Mouse (Mus musculus) cerebellum, adult 2 months (tissue): ENCODE data around the gene Adap2. TPM values are rescaled to one million over a fixed set of nuclear protein-coding genes. Genes with fewer than 3 reads are reported as not detected.

Experiments
- DNase-seq, 2 experiments: peaks; one replicate each; pipeline ENCODE4 v3.0.0; 2021
- H3K27ac ChIP-seq: fragments of 200-500 bp; 2 replicates; pipeline ENCODE4 v1.5.1; 2012; ENCODE audit warnings: low read length, control low read depth, inconsistent platforms; ENCODE audit not compliant: insufficient read depth
- H3K27me3 ChIP-seq: fragments of 200-500 bp; 2 replicates; pipeline ENCODE4 v1.6.1; 2012; ENCODE audit warnings: inconsistent platforms, mild to moderate bottlenecking, low read length, moderate library complexity; ENCODE audit not compliant: control insufficient read depth, insufficient read depth
- H3K4me1 ChIP-seq: fragments of 200-500 bp; 2 replicates; pipeline ENCODE4 v1.6.1; 2011; ENCODE audit warnings: low read length; ENCODE audit not compliant: control insufficient read depth, insufficient read depth
- H3K4me3 ChIP-seq: fragments of 200-500 bp; replicated peaks from 2 replicates; pipeline ENCODE3; 2011; ENCODE audit warnings: mild to moderate bottlenecking, low read depth, low read length, control low read depth; ENCODE audit not compliant: insufficient read depth
- CTCF ChIP-seq: fragments of 200-500 bp; IDR thresholded peaks from 2 replicates; pipeline ENCODE4 v1.5.1; 2011; ENCODE audit warnings: low read depth, mild to moderate bottlenecking, control low read depth, low read length, moderate library complexity, borderline replicate concordance; ENCODE audit not compliant: insufficient read depth
- POLR2A ChIP-seq: fragments of 200-500 bp; IDR thresholded peaks from 2 replicates; pipeline ENCODE4 v1.6.1; 2011; ENCODE audit warnings: low read length, control low read depth, borderline replicate concordance; ENCODE audit not compliant: insufficient read depth
- WGBS: fragments of 180-500 bp; shearing (Covaris S2); methylation state at CpG from one replicate; pipeline ENCODE4 v1.1.7; 2018; 5-methylcytosine and 5-hydroxymethylcytosine counted together
- polyA plus RNA-seq: library from polyadenylated mRNA; depleted of rRNA; stranded (reverse); fragments of >200 nt; gene quantifications from 2 replicates; pipeline ENCODE4 v1.2.3, GENCODE M21; 2012; rRNA removed

The Adap2 gene
- polyA plus RNA-seq, 1 experiment: 3.7 TPM

- H3K4me1 ChIP-seq: peaks cover 4% of the 10 kb centered on the region
- H3K27ac ChIP-seq: no peak overlapping the region
- TF ChIP-seq POLR2A: no peak
- no peak for TF ChIP-seq CTCF
- peak overlapping the region; percentile 67 for H3K4me3 ChIP-seq
- no peaks in the 10 kb centered on the region for H3K27me3 ChIP-seq
- no peak for DNase-seq
- WGBS: 36% methylated on average over 7 of the region's 7 CpGs
These were observed 54.6 kb downstream of the Adap2 start for GRCm38 (mm10) chr11:80208465-80208859.

- peak; percentile 79 for TF ChIP-seq CTCF
- TF ChIP-seq POLR2A: peak; percentile 71
- Histone ChIP-seq H3K4me1 (peaks cover 4% of the 10 kb centered on the region), H3K4me3 (peak within 1 kb of the TSS; percentile 67), H3K27me3 (no peaks in the 10 kb centered on the region), H3K27ac (peak within 1 kb of the TSS; percentile 48)
- DNase-seq: peak; percentile 96 to 98
- under 1% methylated on average over 78 of the region's 78 CpGs for WGBS
These were observed 55.2 kb downstream of the Adap2 start, which contains the start of gene Rhot1 for GRCm38 (mm10) chr11:80208860-80209800. Gene Rhot1, plus strand, starts transcription at chr11:80209019.

- no peak for DNase-seq
- no peak overlapping the region for H3K27ac ChIP-seq
- no peaks in the 10 kb centered on the region for H3K27me3 ChIP-seq
- H3K4me1 ChIP-seq: peaks cover 4% of the 10 kb centered on the region
- TF ChIP-seq POLR2A: no peak
- no peak for TF ChIP-seq CTCF
- WGBS: 36% methylated on average over 6 of the region's 6 CpGs
- peak overlapping the region; percentile 26 for H3K4me3 ChIP-seq
These were observed 56.4 kb downstream of the Adap2 start for GRCm38 (mm10) chr11:80210321-80210720.

GRCm38 (mm10) chr11:80212282-80212681, 58.4 kb downstream of the Adap2 start:
- Histone ChIP-seq H3K4me3 (no peak overlapping the region), H3K4me1 (peaks cover 4% of the 10 kb centered on the region), H3K27ac (no peak overlapping the region), H3K27me3 (no peaks in the 10 kb centered on the region)
- WGBS: 97% methylated on average over 2 of the region's 2 CpGs
- no peak for DNase-seq
- TF ChIP-seq POLR2A: no peak
- no peak for TF ChIP-seq CTCF

- H3K27ac ChIP-seq: no peak overlapping the region
- H3K4me3 ChIP-seq: no peak overlapping the region
- TF ChIP-seq CTCF: no peak
- TF ChIP-seq POLR2A: no peak
- 77% methylated on average over 3 of the region's 3 CpGs for WGBS
- DNase-seq: no peak
- no peaks in the 10 kb centered on the region for H3K27me3 ChIP-seq
- H3K4me1 ChIP-seq: peaks cover 8% of the 10 kb centered on the region
These were observed 61.4 kb downstream of the Adap2 start for GRCm38 (mm10) chr11:80215291-80215690.

GRCm38 (mm10) chr11:80218657-80219293, 64.9 kb downstream of the Adap2 start:
- WGBS: 61% methylated on average over 11 of the region's 11 CpGs
- TF ChIP-seq POLR2A (no peak), CTCF (no peak)
- H3K4me3 ChIP-seq: no peak overlapping the region
- H3K27ac ChIP-seq: no peak overlapping the region
- H3K4me1 ChIP-seq: 0 out of 2 replicates have a peak, but pooled peaks cover 4% of the 10 kb centered on the region
- no peak for DNase-seq
- H3K27me3 ChIP-seq: no peaks in the 10 kb centered on the region

Other genes starting within 250 kb of the Adap2 start
- gene Utp6, start 191.7 kb upstream of the Adap2 start, polyA plus RNA-seq: 26.1 and 28.3 TPM in 2 replicates
- 23.4 and 25.7 TPM in 2 replicates for gene Suz12, start 161.0 kb upstream of the Adap2 start, polyA plus RNA-seq
- gene Crlf3, start 73.1 kb upstream of the Adap2 start, polyA plus RNA-seq: 26.2 and 27.0 TPM in 2 replicates
- gene Atad5, start 64.7 kb upstream of the Adap2 start, polyA plus RNA-seq: 3.7 and 4.3 TPM in 2 replicates
- 8.1 and 9.8 TPM in 2 replicates for gene Tefm, start 11.9 kb upstream of the Adap2 start, polyA plus RNA-seq
- gene Rnf135, start 29.7 kb downstream of the Adap2 start, polyA plus RNA-seq: 5.6 and 6.1 TPM in 2 replicates
- gene Rhot1, start 54.9 kb downstream of the Adap2 start, polyA plus RNA-seq: 59.2 and 60.6 TPM in 2 replicates
- 9.6 and 12.6 TPM in 2 replicates for gene Rhbdl3, start 146.8 kb downstream of the Adap2 start, polyA plus RNA-seq
- 33.5 and 34.4 TPM in 2 replicates for gene 5730455P16Rik, start 223.9 kb downstream of the Adap2 start, polyA plus RNA-seq
- gene Zfp207, start 229.2 kb downstream of the Adap2 start, polyA plus RNA-seq: 142 and 149 TPM in 2 replicates